Mouse (Mus musculus) testis, adult 2 months (tissue): ENCODE data around the gene Surf2.

Source experiments
- CTCF ChIP-seq: fragments of 200-500 bp; IDR thresholded peaks from 2 replicates; pipeline ENCODE4 v1.5.1; 2012; ENCODE audit warnings: low read depth, mild to moderate bottlenecking, inconsistent platforms, low read length, moderate library complexity; ENCODE audit not compliant: control insufficient read depth, insufficient read depth, insufficient replicate concordance
- POLR2A ChIP-seq: fragments of 200-500 bp; IDR thresholded peaks from 2 replicates; pipeline ENCODE4 v1.6.1; 2012; ENCODE audit warnings: low read depth, mild to moderate bottlenecking, inconsistent platforms, low read length, moderate library complexity; ENCODE audit not compliant: control insufficient read depth

GRCm38 (mm10) chr2:26870666-26871065, 45.5 kb upstream of the Surf2 start:
- no peak for TF ChIP-seq CTCF
- TF ChIP-seq POLR2A, result no peak
